Mouse (Mus musculus) heart, postnatal 0 days (tissue): ENCODE measurements around the gene Gtsf1. TPM values are rescaled to one million over a fixed set of nuclear protein-coding genes. Genes with fewer than 3 reads are reported as not detected.

Experiments used
- ATAC-seq: fragments of 200-750 bp; cut with Nextera tagmentation; 2 replicates; pipeline ENCODE4 v1.8.0; 2017; ENCODE audit warnings: low read depth, moderate number of reproducible peaks, moderate library complexity; ENCODE audit not compliant: insufficient read depth
- DNase-seq: peaks from one replicate; pipeline ENCODE4 v3.0.0-alpha.2; 2016; ENCODE audit warnings: low spot score
- H3K27ac ChIP-seq: fragments of 300-500 bp; sonication (generic); 2 replicates; pipeline ENCODE4 v1.5.1; 2014; ENCODE audit warnings: low read depth, mild to moderate bottlenecking
- H3K27me3 ChIP-seq: fragments of 300-500 bp; sonication (generic); 2 replicates; pipeline ENCODE4 v1.6.1; 2014; ENCODE audit warnings: low read length, mixed read lengths; ENCODE audit not compliant: control insufficient read depth, insufficient read depth
- H3K36me3 ChIP-seq: fragments of 300-500 bp; sonication (generic); replicated peaks from 2 replicates; pipeline ENCODE4 v1.6.1; 2014; ENCODE audit warnings: low read length, mixed read lengths; ENCODE audit not compliant: control insufficient read depth, insufficient read depth
- H3K4me1 ChIP-seq: fragments of 300-500 bp; sonication (generic); 2 replicates; pipeline ENCODE4 v1.6.1; 2014; ENCODE audit warnings: antibody characterized with exemption; ENCODE audit not compliant: control insufficient read depth, insufficient read depth
- H3K4me2 ChIP-seq: fragments of 300-500 bp; sonication (generic); 2 replicates; pipeline ENCODE4 v1.6.1; 2014; ENCODE audit warnings: low read depth, mild to moderate bottlenecking, low read length, moderate library complexity
- H3K4me3 ChIP-seq: fragments of 300-500 bp; sonication (generic); 2 replicates; pipeline ENCODE4 v1.5.1; 2014; ENCODE audit warnings: low read depth, low read length
- H3K9ac ChIP-seq: fragments of 300-500 bp; sonication (generic); replicated peaks from 2 replicates; pipeline ENCODE4 v1.6.1; 2014; ENCODE audit warnings: low read depth, low read length, mixed read lengths
- H3K9me3 ChIP-seq: fragments of 300-500 bp; sonication (generic); replicated peaks from 2 replicates; pipeline ENCODE4 v1.6.1; 2016; ENCODE audit warnings: low read length; ENCODE audit not compliant: control insufficient read depth
- CTCF ChIP-seq: IDR thresholded peaks from 2 replicates; pipeline ENCODE4 v1.5.1; 2016; ENCODE audit warnings: antibody characterized with exemption, control low read depth, low read depth
- EP300 ChIP-seq: IDR thresholded peaks from 2 replicates; pipeline ENCODE4 v1.6.1; 2016; ENCODE audit warnings: antibody characterized with exemption, low read depth
- WGBS: fragments of 180-500 bp; shearing (Covaris S2); extraction: QIAGEN DNeasy Blood & Tissue Kit; methylation state at CpG from one replicate; pipeline ENCODE4 v1.1.7; 2014; 5-methylcytosine and 5-hydroxymethylcytosine counted together
- polyA plus RNA-seq: library from polyadenylated mRNA; unstranded; fragments of >200 nt; fragmentation: Nextera tagmentation; extraction: Ambion mirVana; gene quantifications from 2 replicates; pipeline ENCODE4 v1.2.1, GENCODE M21; 2015
- total RNA-seq: library from RNA; depleted of rRNA; stranded (reverse); fragments of >200 nt; gene quantifications from 2 replicates; pipeline ENCODE4 v1.2.3, GENCODE M21; 2014; ENCODE audit warnings: low replicate concordance

Gene Gtsf1
- total and polyA plus RNA-seq, 2 experiments from 2014 or later = 13.7 TPM; not detected in 1

DNA sequence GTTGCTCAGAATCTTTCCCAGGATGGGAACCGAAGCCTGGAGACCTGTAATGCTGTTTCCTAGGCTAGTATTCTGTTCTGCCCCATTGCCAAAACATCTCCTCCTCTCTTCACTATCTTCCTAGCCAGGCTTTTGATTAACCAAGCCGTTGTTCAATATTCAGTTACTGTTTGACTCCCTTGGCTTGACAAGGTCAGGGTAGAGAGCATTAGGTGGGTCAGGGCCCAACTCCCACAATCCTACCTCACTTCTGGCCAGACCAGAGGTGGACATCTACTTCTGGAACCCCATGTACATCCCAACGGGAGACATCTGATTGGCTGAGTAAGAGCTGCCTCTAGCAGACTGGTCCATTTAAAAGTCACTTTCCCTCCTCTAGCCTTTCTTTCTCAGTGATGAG, 67.3 kb downstream of the Gtsf1 start:
- WGBS = 65% methylated on average over 3 of the region's 3 CpGs
- TF ChIP-seq EP300 = no peak
- TF ChIP-seq CTCF = no peak
- Histone ChIP-seq H3K9ac (no peak overlapping the region), H3K36me3 (no peaks in the 10 kb centered on the region), H3K4me3 (no peak overlapping the region), H3K9me3 (no peaks in the 10 kb centered on the region), H3K4me1 (peaks cover 63% of the 10 kb centered on the region), H3K27me3 (no peaks in the 10 kb centered on the region), H3K27ac (peak overlapping the region; percentile 68), H3K4me2 (no peak overlapping the region)
- DNase-seq (no peak), ATAC-seq (no peak)

GRCm38 (mm10) chr15:103362333-103362732, 67.9 kb downstream of the Gtsf1 start:
- Histone ChIP-seq H3K4me2 (no peak overlapping the region), H3K27ac (peak overlapping the region; percentile 68), H3K36me3 (peaks cover under 1% of the 10 kb centered on the region), H3K9ac (no peak overlapping the region), H3K4me3 (no peak overlapping the region), H3K9me3 (no peaks in the 10 kb centered on the region), H3K27me3 (no peaks in the 10 kb centered on the region), H3K4me1 (peaks cover 65% of the 10 kb centered on the region)
- DNase-seq (no peak), ATAC-seq (no peak)
- WGBS = 51% methylated on average over 6 of the region's 7 CpGs
- TF ChIP-seq EP300 (no peak), CTCF (no peak)

DNA sequence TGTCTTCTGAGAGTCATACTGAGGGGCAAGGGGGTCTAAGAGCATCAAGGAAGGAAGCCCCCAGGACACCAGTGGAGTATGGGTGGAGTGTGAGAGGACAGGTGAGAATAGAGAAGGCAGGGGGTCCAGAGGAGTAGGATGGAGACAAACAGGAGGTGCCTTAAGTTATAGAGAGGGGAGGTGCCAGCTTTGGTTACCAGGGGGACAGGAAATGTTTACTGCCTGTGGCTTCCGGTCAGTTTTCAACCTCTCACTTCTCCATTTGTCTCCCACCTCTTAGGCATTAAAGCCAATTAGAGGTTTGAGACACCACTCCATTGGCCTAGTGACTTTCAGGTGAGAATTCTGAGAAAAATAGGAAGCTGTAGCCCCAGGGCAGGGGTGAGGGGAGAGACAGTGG, 69.0 kb downstream of the Gtsf1 start:
- Histone ChIP-seq H3K4me2 (no peak overlapping the region), H3K9me3 (no peaks in the 10 kb centered on the region), H3K4me1 (peaks cover 61% of the 10 kb centered on the region), H3K36me3 (peaks cover 11% of the 10 kb centered on the region), H3K4me3 (no peak overlapping the region), H3K27ac (peak overlapping the region; percentile 63), H3K9ac (no peak overlapping the region), H3K27me3 (no peaks in the 10 kb centered on the region)
- DNase-seq (no peak), ATAC-seq (no peak)
- TF ChIP-seq CTCF (no peak), EP300 (no peak)
- WGBS = 29% methylated on average over 1 of the region's 1 CpGs

GRCm38 (mm10) chr15:103359869-103360602, 70.2 kb downstream of the Gtsf1 start:
- H3K9ac ChIP-seq = peak overlapping the region; percentile 8; the same call in 1 of the 2 replicates
- H3K4me2 ChIP-seq = no peak overlapping the region
- H3K27me3 ChIP-seq = no peaks in the 10 kb centered on the region
- H3K4me3 ChIP-seq = no peak overlapping the region
- no peak for DNase-seq
- H3K36me3 ChIP-seq = peaks cover 24% of the 10 kb centered on the region
- H3K4me1 ChIP-seq = peaks cover 69% of the 10 kb centered on the region
- peak overlapping the region; percentile 84 for H3K27ac ChIP-seq
- WGBS = 67% methylated on average over 5 of the region's 5 CpGs
- H3K9me3 ChIP-seq = no peaks in the 10 kb centered on the region
- no peak for ATAC-seq
- TF ChIP-seq CTCF = no peak
- TF ChIP-seq EP300 = no peak

- Histone ChIP-seq H3K36me3 (peaks cover 32% of the 10 kb centered on the region), H3K9me3 (no peaks in the 10 kb centered on the region), H3K9ac (no peak overlapping the region), H3K4me2 (peak overlapping the region; percentile 25; the same call in 1 of the 2 replicates), H3K4me3 (no peak overlapping the region), H3K27me3 (no peaks in the 10 kb centered on the region), H3K27ac (peak overlapping the region; percentile 84), H3K4me1 (peaks cover 66% of the 10 kb centered on the region)
- peak; percentile 37 for ATAC-seq
- WGBS = 5% methylated on average over 1 of the region's 1 CpGs
- peak; percentile 59 for DNase-seq
- 0 out of 2 replicates have a peak, but pooled peaks have one; percentile 42 for TF ChIP-seq EP300
- TF ChIP-seq CTCF = no peak
These were observed 71.2 kb downstream of the Gtsf1 start for GRCm38 (mm10) chr15:103359122-103359510.
